Mouse (Mus musculus) large intestine, adult 2 months (tissue): ENCODE data around the gene Adamts4. TPM values are rescaled to one million over a fixed set of nuclear protein-coding genes. Genes with fewer than 3 reads are reported as not detected.
A peak's percentile ranks its signal among the peaks of the same experiment; 100 is the strongest.

ENCODE experiments used
- DNase-seq: peaks from one replicate; pipeline ENCODE4 v3.0.0-alpha.2; 2012; ENCODE audit warnings: low read depth, low spot score
- WGBS: fragments of 180-500 bp; shearing (Covaris S2); methylation state at CpG from one replicate; pipeline ENCODE4 v1.1.7; 2018; 5-methylcytosine and 5-hydroxymethylcytosine counted together
- polyA plus RNA-seq: library from polyadenylated mRNA; depleted of rRNA; stranded (reverse); fragments of >200 nt; gene quantifications from 2 replicates; pipeline ENCODE4 v1.2.3, GENCODE M21; 2012

Adamts4 gene
- polyA plus RNA-seq, 1 experiment = 1.1 TPM

DNA sequence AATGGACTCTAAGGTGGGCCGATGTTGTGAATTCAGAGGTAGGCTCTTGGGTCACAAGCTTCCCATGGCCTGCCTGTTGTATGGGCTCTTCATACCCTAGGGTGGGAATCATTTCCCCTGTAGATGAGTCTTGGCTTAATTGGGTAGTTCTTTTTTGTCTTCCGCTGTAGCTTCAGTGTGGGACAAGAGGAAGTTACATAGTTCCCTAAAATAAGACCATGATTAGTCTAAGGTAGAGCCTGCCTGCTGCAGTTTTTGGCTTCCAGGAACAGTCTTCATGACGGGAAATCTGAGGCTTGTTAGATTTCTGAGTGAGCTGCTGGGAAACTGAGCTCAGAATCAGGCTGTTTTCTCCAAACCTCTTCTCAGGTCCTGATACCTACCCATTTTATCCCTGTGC lies 21.9 kb downstream of the Adamts4 start:
- WGBS = 79% methylated on average over 3 of the region's 3 CpGs
- no peak for DNase-seq

GRCm38 (mm10) chr1:171274171-171274570 lies 23.9 kb downstream of the Adamts4 start:
- WGBS = 90% methylated on average over 12 of the region's 12 CpGs

GRCm38 (mm10) chr1:171275144-171275734 lies 25.0 kb downstream of the Adamts4 start:
- no peak for DNase-seq
- 59% methylated on average over 11 of the region's 11 CpGs for WGBS

More at GRCm38 (mm10) chr1:171274171-171274570, 23.9 kb downstream of the Adamts4 start:
- no peak for DNase-seq

DNA sequence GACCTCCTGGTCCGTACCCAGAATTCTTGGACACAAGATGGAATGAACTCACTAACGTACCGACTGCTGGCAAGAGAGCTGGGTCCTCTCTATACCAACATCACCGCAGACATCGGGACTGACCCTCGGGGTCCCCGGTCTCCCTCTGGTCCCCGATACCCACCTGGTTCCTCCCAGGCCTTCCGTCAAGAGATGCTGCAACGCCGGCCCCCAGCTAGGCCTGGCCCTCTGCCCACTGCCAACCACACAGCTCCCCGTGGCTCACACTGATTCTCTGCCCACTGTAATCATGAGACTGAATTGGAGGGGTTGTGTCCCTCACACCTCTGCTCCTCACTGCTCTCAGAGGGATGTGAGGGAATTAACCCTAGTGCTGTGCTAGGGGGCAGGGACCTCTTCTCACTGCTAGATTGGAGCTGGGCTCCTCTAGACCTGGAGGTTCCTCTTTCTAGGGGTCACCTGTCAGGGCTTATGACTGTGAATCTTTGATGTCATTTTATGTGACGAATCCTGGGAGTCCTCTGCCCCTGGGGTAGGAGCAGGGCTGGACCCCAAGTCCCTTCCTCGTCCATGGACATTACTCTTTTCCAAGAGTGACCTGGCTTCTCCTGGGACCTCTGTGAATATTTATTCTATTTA lies 26.0 kb downstream of the Adamts4 start:
- DNase-seq = no peak

DNA sequence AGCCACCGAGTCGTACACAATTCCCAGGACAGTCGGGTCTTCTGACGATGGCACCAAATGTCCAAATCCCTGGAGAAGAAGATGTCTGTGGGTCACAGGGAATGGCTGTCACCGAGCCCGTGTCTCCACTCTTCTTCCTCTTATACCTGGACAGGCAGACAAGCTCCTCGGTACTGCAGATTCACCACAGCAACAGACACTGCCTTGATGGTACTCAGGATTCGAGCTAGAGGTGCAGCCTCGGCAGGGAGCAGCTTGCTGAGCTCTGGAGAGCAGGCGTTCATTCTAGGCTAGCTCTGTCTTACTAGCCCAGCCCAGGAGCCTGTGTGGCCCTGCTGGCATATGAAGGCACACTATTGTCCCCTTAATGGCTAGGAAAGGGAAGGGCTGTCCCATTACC lies 27.5 kb downstream of the Adamts4 start:
- no peak for DNase-seq
- 86% methylated on average over 10 of the region's 10 CpGs for WGBS

More for the DNA sequence above, 26.0 kb downstream of the Adamts4 start:
- 88% methylated on average over 14 of the region's 14 CpGs for WGBS

DNA sequence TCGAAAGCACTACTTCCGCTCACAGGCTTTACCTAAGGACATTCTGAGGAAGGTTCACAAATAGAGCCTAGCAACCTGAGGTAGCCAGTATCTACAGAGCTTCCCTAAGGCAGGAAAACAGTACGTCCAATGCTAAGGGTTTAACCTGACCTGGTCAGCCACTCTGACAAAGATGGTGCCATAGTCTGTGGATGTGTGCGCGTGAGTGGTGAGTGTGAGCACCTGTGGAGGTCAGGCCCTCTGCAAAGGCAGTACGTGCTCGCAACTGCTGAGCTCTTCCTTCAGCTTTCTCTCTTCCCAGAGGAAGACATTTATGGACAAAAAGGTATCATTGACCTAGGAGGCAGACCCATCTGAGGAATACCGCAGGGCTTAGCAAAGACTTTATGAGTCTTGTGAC lies 28.2 kb downstream of the Adamts4 start:
- no peak for DNase-seq
- 96% methylated on average over 8 of the region's 8 CpGs for WGBS

GRCm38 (mm10) chr1:171279012-171279705 lies 28.9 kb downstream of the Adamts4 start:
- DNase-seq = no peak
- 86% methylated on average over 14 of the region's 14 CpGs for WGBS

- DNase-seq = no peak
- 86% methylated on average over 5 of the region's 5 CpGs for WGBS
These were observed 29.5 kb downstream of the Adamts4 start for GRCm38 (mm10) chr1:171279721-171280120.

GRCm38 (mm10) chr1:171280250-171280915 lies 30.2 kb downstream of the Adamts4 start:
- 2% methylated on average over 25 of the region's 25 CpGs for WGBS
- DNase-seq = no peak

GRCm38 (mm10) chr1:171280916-171281527 lies 30.8 kb downstream of the Adamts4 start, which contains the start of gene Ppox:
TSS of gene Ppox (minus strand) at chr1:171281186.
- under 1% methylated on average over 26 of the region's 26 CpGs for WGBS
- DNase-seq = peak; percentile 96

DNA sequence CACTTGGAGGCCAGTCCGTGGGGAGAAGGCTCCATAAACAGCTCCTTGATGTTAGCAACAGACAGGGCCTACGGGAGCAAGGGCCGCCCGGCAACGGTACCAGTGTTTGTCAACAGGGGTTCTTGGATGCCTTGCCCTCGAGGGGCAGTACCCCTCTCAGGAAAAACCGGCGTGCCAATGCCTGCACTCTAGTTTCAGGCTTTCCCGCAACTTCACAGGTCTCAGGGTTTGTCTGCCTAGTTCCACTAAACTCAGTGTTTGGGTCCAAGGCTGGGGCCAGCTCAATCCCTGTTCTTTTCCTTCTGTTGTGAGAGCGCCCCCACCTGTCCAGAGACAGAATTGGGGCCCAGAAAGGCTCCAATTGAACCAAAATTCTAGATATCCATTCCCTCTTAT lies 31.3 kb downstream of the Adamts4 start:
- under 1% methylated on average over 10 of the region's 10 CpGs for WGBS
- peak; percentile 72 for DNase-seq

DNA sequence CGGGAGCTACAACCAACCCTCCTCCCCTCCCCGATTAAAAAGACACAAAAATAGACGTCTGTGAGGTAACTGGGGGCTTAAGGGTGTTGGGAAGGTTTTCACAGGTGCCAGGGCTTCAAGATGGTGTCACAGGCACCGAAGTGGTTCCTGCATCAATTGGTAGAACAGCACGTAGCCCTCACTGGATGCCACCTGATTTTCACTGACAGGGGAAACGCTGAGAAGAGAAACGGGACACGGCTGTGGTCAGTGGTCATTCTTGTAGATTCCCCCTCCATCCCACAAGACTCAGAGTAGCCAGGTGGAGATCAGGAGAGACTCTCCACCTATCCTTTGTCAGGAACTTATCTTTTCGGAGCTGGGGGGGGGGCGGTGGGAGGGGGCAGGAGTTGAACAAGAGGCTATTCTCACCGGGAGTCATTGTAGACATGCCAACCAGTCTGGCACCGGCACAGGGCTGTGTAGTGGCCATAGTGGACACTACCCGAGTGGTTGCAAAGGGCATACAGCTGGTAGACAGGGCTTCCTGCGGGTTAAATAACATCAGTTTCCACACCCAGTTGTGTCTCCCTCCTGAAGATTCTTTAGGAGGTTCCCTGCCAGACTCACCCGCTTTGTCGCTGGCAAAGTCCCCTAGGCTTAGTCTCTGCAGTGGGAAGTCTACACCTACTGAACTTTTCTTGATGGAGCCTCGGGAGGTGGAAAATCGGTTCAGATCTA lies 32.0 kb downstream of the Adamts4 start:
- DNase-seq = no peak
- 69% methylated on average over 18 of the region's 18 CpGs for WGBS

GRCm38 (mm10) chr1:171283188-171284160 lies 33.3 kb downstream of the Adamts4 start:
- DNase-seq = no peak
- 88% methylated on average over 18 of the region's 18 CpGs for WGBS

DNA sequence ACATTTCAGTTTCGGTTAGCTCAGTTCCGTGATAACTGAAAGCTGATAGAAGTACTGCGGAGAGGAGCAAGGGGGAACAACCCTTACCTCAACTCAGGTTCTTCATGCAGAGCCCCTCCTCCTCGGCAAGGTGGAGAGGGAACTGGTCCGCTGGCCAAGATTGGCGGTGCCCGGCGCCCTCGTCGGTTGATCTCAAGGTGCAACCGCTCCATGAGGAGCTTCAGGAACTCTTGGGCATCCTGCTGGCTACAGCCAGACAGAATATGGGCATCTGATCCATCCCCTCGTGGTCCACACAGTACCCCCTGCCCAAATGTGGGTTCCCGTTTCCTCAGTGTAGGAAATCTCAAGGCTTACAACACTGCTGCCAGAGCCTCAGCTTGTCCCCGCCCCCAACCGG lies 34.3 kb downstream of the Adamts4 start:
- DNase-seq = no peak
- 86% methylated on average over 15 of the region's 15 CpGs for WGBS

GRCm38 (mm10) chr1:171285096-171285892 lies 35.1 kb downstream of the Adamts4 start:
- no peak for DNase-seq
- WGBS = 84% methylated on average over 20 of the region's 20 CpGs

- DNase-seq = no peak
- 89% methylated on average over 19 of the region's 19 CpGs for WGBS
These were observed 36.3 kb downstream of the Adamts4 start for GRCm38 (mm10) chr1:171286517-171286916.
